Mouse (Mus musculus) gastrocnemius, postnatal 14 days (tissue): ENCODE results near the gene Arrdc1. TPM values are rescaled to one million over a fixed set of nuclear protein-coding genes. Genes with fewer than 3 reads are reported as not detected.

ENCODE experiments used
- DNase-seq: peaks from one replicate; pipeline ENCODE4 v3.0.0; 2021; ENCODE audit warnings: mixed read lengths
- intact Hi-C: fragments of 180-260 bp; cut with DNase I; formaldehyde crosslinking; loops from one replicate; pipeline ENCODE4 v1.15.1; 2025; ENCODE audit warnings: low total_unique reads
- microRNA-seq, 2 experiments: library from miRNA; unstranded; fragments of <30 nt; microRNA quantifications; one replicate each; pipeline ENCODE4 v1.2.0; 2021
- total RNA-seq, 2 experiments: library from RNA; stranded (reverse); gene quantifications; 2 replicates each; pipeline ENCODE4 v1.2.3; 2021

Gene Arrdc1
- total RNA-seq, 2 experiments from 2014 or later, result 5.4 to 5.7 TPM

GRCm38 (mm10) chr2:24888895-24889294 lies 46.2 kb downstream of the Arrdc1 start:
- intact Hi-C loops, result no loop called here
- no peak for DNase-seq

- DNase-seq, result no peak
- intact Hi-C loops, result no loop called here
Observed at GRCm38 (mm10) chr2:24880686-24881085, 54.4 kb downstream of the Arrdc1 start.

Small RNAs within 50 kb of the gene (microRNA-seq; reads per million reads assigned to microRNA genes)
- gene Gm22875, result 0 reads per million in 2 experiments

Other genes with a start within 250 kb of the Arrdc1 start
- under 1 TPM; 0.12 to 0.40 TPM for gene Cacna1b, start 172.1 kb downstream of the Arrdc1 start, total RNA-seq
- 10 to 100 TPM; 31.6 to 32.5 TPM for gene Ehmt1, start 15.6 kb downstream of the Arrdc1 start, total RNA-seq
- 10 to 100 TPM; 15.8 to 19.6 TPM for gene Zmynd19, start 14.5 kb upstream of the Arrdc1 start, total RNA-seq
- 1 to 10 TPM; 4.1 to 4.8 TPM for gene Dph7, start 27.1 kb upstream of the Arrdc1 start, total RNA-seq
- gene Mrpl41, start 39.8 kb upstream of the Arrdc1 start, total RNA-seq, result 10 to 100 TPM; 40.9 to 46.3 TPM
- 10 to 100 TPM; 16.5 to 25.5 TPM for gene Pnpla7, start 40.8 kb upstream of the Arrdc1 start, total RNA-seq
- gene Nsmf, start 119.1 kb upstream of the Arrdc1 start, total RNA-seq, result 10 to 100 TPM; 16.7 to 19.5 TPM
- not detected for gene Entpd8, start 145.1 kb upstream of the Arrdc1 start, total RNA-seq
- not detected for gene Noxa1, start 159.9 kb upstream of the Arrdc1 start, total RNA-seq
- gene Nrarp, start 245.5 kb upstream of the Arrdc1 start, total RNA-seq, result 10 to 100 TPM; 11.3 to 13.6 TPM